19 mouse cellular contexts compared by ENCODE assay signal in the genomic region with DNA sequence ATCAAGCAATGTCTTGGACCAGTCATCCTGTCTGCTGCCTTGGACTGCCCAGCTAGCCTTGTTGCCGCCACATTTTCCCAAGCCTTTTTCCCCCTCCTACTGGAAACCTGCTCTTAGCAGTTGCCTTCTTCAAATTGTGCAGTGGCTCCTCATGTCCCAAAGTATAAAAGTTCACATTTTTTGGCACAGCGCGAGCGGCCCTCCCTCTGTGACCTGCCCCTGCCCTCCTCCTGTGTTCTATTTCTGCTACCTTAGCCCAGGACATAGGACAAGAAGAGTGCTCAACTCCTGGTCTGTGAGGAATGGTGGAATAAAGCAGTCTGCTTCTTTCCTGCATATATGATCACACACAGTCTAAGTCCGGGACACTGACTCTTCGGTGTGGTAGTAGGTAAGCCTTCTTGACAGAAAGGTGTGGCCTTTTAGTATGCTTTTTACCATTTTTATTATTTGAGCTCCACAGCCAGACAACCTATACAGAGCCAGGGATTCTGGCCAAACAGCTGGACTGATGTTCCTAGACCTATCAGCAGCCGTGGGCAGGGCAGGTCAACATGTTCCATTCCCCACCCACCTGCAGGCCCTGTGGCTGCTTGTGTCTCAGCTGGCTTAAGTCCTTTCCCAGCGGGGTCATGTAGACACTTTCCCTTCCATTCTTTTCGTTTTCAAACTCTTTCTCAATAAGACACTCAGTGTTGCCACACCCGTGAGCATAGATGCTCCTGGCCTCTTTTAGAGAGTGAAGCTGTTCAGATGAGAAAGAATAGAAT.
A peak's percentile ranks its signal among the peaks of the same experiment; 100 is the strongest.
DNase-seq lines count a peak whose midpoint lies in the region; ATAC-seq lines count a peak whose summit lies in the region.
"Had no signal": no experiment of that assay in that cellular context is flagged by ENCODE, and none has a peak within 500 bp of the region (broad histone marks: within the 10 kb centered on the region; RNA-seq: fewer than 3 reads in every experiment).

No protein-coding gene starts in this region.

- no peaks in the 10 kb centered on the region for H3K36me3 ChIP-seq in liver, embryonic 16.5 days (ENCODE audit: control insufficient read depth, insufficient read depth)
- H3K36me3 ChIP-seq in liver, embryonic 11.5 days (ENCODE audit: control insufficient read depth, insufficient read depth, low read length): no peaks in the 10 kb centered on the region
- H3K36me3 ChIP-seq: forebrain, embryonic 12.5 days; heart, embryonic 15.5 days; hindbrain, embryonic 10.5 days; limb, embryonic 12.5 days had no signal

- H3K9me3 ChIP-seq in liver, embryonic 16.5 days (replicated peaks; ENCODE audit: control insufficient read depth, low read length): no peaks in the 10 kb centered on the region
- no peaks in the 10 kb centered on the region for H3K9me3 ChIP-seq in liver, embryonic 11.5 days (ENCODE audit: control insufficient read depth, low read length)
- H3K9me3 ChIP-seq: forebrain, embryonic 12.5 days; heart, embryonic 15.5 days; hindbrain, embryonic 10.5 days; limb, embryonic 12.5 days had no signal

- H3K27ac ChIP-seq in liver, embryonic 16.5 days (ENCODE audit: low read length): no peak overlapping the region
- H3K27ac ChIP-seq in liver, embryonic 11.5 days (ENCODE audit: low read depth, low read length): no peak overlapping the region
- H3K27ac ChIP-seq: forebrain, embryonic 12.5 days; heart, embryonic 15.5 days; hindbrain, embryonic 10.5 days; hindbrain, postnatal 0 days; limb, embryonic 12.5 days; stomach, postnatal 0 days had no signal

- DNase-seq in heart, adult 18-20 months: peak; percentile 27 to 46
- DNase-seq in heart, postnatal 4 days: no peak
- DNase-seq in liver, embryonic 11.5 days (ENCODE audit: low spot score): no peak
- DNase-seq in gastrocnemius, adult 8-10 months (ENCODE audit: low spot score in 2 of 2): peak; percentile 29 to 50
- peak; percentile 54 to 66 for DNase-seq in kidney, postnatal 36 days
- no peak for DNase-seq in layer of hippocampus, postnatal 14 days (ENCODE audit: low spot score in 2 of 2)
- DNase-seq: adrenal gland, adult 2 months; cerebellum, adult 8-10 months; lung, adult 18-20 months; lung, postnatal 14 days; right cerebral cortex, postnatal 25 days had no signal

- no peaks in the 10 kb centered on the region for H3K27me3 ChIP-seq in liver, embryonic 16.5 days (ENCODE audit: control insufficient read depth, insufficient read depth, low read depth, low read length)
- no peaks in the 10 kb centered on the region for H3K27me3 ChIP-seq in liver, embryonic 11.5 days (replicated peaks; ENCODE audit: control insufficient read depth, insufficient read depth, low read length)
- H3K27me3 ChIP-seq: CH12.LX; forebrain, embryonic 12.5 days; heart, embryonic 15.5 days; limb, embryonic 12.5 days had no signal

- no peak overlapping the region for H3K9ac ChIP-seq in liver, embryonic 16.5 days (ENCODE audit: low read depth, low read length)
- H3K9ac ChIP-seq in liver, embryonic 11.5 days (ENCODE audit: low read depth, low read length): no peak overlapping the region
- H3K9ac ChIP-seq: forebrain, embryonic 12.5 days; heart, embryonic 15.5 days; limb, embryonic 12.5 days had no signal

- WGBS in liver, embryonic 16.5 days (ENCODE audit: insufficient replicate concordance): 71% methylated on average over 10 of the region's 10 CpGs
- WGBS in liver, embryonic 11.5 days: 95% methylated on average over 10 of the region's 10 CpGs

- no peak overlapping the region for H3K4me3 ChIP-seq in liver, embryonic 16.5 days (ENCODE audit: low read depth, low read length)
- H3K4me3 ChIP-seq in liver, embryonic 11.5 days (ENCODE audit: low read depth, low read length): no peak overlapping the region
- H3K4me3 ChIP-seq: forebrain, embryonic 12.5 days; heart, embryonic 15.5 days; hindbrain, embryonic 10.5 days; limb, embryonic 12.5 days had no signal

- H3K4me2 ChIP-seq in liver, embryonic 16.5 days (ENCODE audit: low read depth, low read length): no peak overlapping the region
- H3K4me2 ChIP-seq in liver, embryonic 11.5 days: no peak overlapping the region
- H3K4me2 ChIP-seq: forebrain, embryonic 12.5 days; heart, embryonic 15.5 days; limb, embryonic 12.5 days had no signal

- H3K4me1 ChIP-seq in liver, embryonic 16.5 days (ENCODE audit: control insufficient read depth, low read depth, low read length): no peaks in the 10 kb centered on the region
- H3K4me1 ChIP-seq in liver, embryonic 11.5 days (replicated peaks; ENCODE audit: control insufficient read depth, insufficient read depth, low read length): no peaks in the 10 kb centered on the region; the same call in 1 of the 2 replicates
- H3K4me1 ChIP-seq: heart, embryonic 15.5 days; hindbrain, embryonic 10.5 days had no signal

- ATAC-seq in liver, embryonic 16.5 days (ENCODE audit: low read depth): peak; percentile 41; the same call in 1 of the 2 replicates
- no peak for ATAC-seq in liver, embryonic 11.5 days (replicated peaks; ENCODE audit: low FRiP score)
- ATAC-seq: hindbrain, postnatal 0 days had no signal

Comparison
In these comparisons a context has a peak if more than half of its experiments do, and no peak if none do; other contexts are left out.
1. DNase-seq: peak in heart, adult 18-20 months (2 of 2), gastrocnemius, adult 8-10 months (2 of 2) and kidney, postnatal 36 days (2 of 2); none in heart, postnatal 4 days (single experiment), liver, embryonic 11.5 days (single experiment) and layer of hippocampus, postnatal 14 days (0 of 2).